ENCODE assay signal across 13 mouse cellular contexts in genomic region chr2:38139536-38139935, GRCm38 (mm10).
"Had no signal": no experiment of that assay in that cellular context is flagged by ENCODE, and none has a peak within 500 bp of the region (broad histone marks: within the 10 kb centered on the region; RNA-seq: fewer than 3 reads in every experiment).

No protein-coding gene starts in this region.

- H3K4me2 ChIP-seq: kidney, embryonic 15.5 days; liver, embryonic 11.5 days; liver, embryonic 15.5 days had no signal

- H3K27me3 ChIP-seq: kidney, embryonic 15.5 days; liver, embryonic 15.5 days had no signal

- H3K27ac ChIP-seq: kidney, embryonic 15.5 days; left cerebral cortex, adult 2 months; limb, embryonic 10.5 days; liver, embryonic 15.5 days had no signal

- H3K9me3 ChIP-seq: kidney, embryonic 15.5 days; limb, embryonic 10.5 days; liver, embryonic 15.5 days had no signal

- DNase-seq: kidney, adult 2 months; kidney, postnatal 14 days; lung, adult 2 months; lung, postnatal 36 days; right cerebral cortex, adult 18-20 months; right cerebral cortex, postnatal 25 days; thymus, postnatal 36 days had no signal

- ATAC-seq: lung, postnatal 0 days had no signal

- H3K4me3 ChIP-seq: kidney, embryonic 15.5 days; left cerebral cortex, adult 2 months; limb, embryonic 10.5 days; liver, embryonic 15.5 days had no signal

- H3K36me3 ChIP-seq: kidney, embryonic 15.5 days; limb, embryonic 10.5 days; liver, embryonic 15.5 days had no signal

- H3K4me1 ChIP-seq: kidney, embryonic 15.5 days had no signal

- H3K9ac ChIP-seq: kidney, embryonic 15.5 days; liver, embryonic 15.5 days had no signal
